Mouse (Mus musculus) heart, embryonic 10.5 days (tissue): ENCODE measurements around the gene Sox12. TPM values are rescaled to one million over a fixed set of nuclear protein-coding genes. Genes with fewer than 3 reads are reported as not detected.
A peak's percentile ranks its signal among the peaks of the same experiment; 100 is the strongest.

ENCODE experiments used
- DNase-seq: peaks from one replicate; pipeline ENCODE4 v3.0.0-alpha.2; 2017; ENCODE audit warnings: low spot score
- H3K27ac ChIP-seq: fragments of 300-500 bp; sonication (generic); 2 replicates; pipeline ENCODE4 v1.5.1; 2016; ENCODE audit warnings: mild to moderate bottlenecking
- H3K27me3 ChIP-seq: fragments of 300-500 bp; sonication (generic); 2 replicates; pipeline ENCODE4 v1.6.1; 2016; ENCODE audit warnings: mild to moderate bottlenecking; ENCODE audit not compliant: poor library complexity, insufficient read depth, severe bottlenecking
- H3K36me3 ChIP-seq: fragments of 300-500 bp; sonication (generic); 2 replicates; pipeline ENCODE4 v1.6.1; 2016; ENCODE audit warnings: mild to moderate bottlenecking, moderate library complexity
- H3K4me1 ChIP-seq: fragments of 300-500 bp; sonication (generic); 2 replicates; pipeline ENCODE4 v1.6.1; 2016; ENCODE audit warnings: mild to moderate bottlenecking
- H3K4me3 ChIP-seq: fragments of 300-500 bp; sonication (generic); 2 replicates; pipeline ENCODE4 v1.5.1; 2016; ENCODE audit warnings: mild to moderate bottlenecking, moderate library complexity
- H3K9me3 ChIP-seq: fragments of 300-500 bp; sonication (generic); 2 replicates; pipeline ENCODE4 v1.6.1; 2016; ENCODE audit warnings: mild to moderate bottlenecking, moderate library complexity
- WGBS: fragments of 180-500 bp; shearing (Covaris S2); methylation state at CpG from one replicate; pipeline ENCODE4 v1.1.7; 2016; 5-methylcytosine and 5-hydroxymethylcytosine counted together
- polyA plus RNA-seq: library from polyadenylated mRNA; unstranded; fragments of >200 nt; fragmentation: Nextera tagmentation; extraction: Ambion mirVana; gene quantifications from 2 replicates; pipeline ENCODE4 v1.2.1, GENCODE M21; 2016

Sox12 gene
- polyA plus RNA-seq, 1 experiment from 2014 or later = 10.5 TPM

GRCm38 (mm10) chr2:152415287-152415686, 17.4 kb upstream of the Sox12 start, which contains the start of gene 6820408C15Rik:
6820408C15Rik (plus strand) TSS chr2:152415587.
- peak within 1 kb of the TSS; percentile 97 for H3K4me3 ChIP-seq
- H3K27me3 ChIP-seq = no peaks in the 10 kb centered on the region
- peak within 1 kb of the TSS; percentile 100 for H3K27ac ChIP-seq
- H3K36me3 ChIP-seq = peaks cover 3% of the 10 kb centered on the region; the same call in 1 of the 2 replicates
- H3K9me3 ChIP-seq = peaks cover 4% of the 10 kb centered on the region; the same call in 1 of the 2 replicates
- DNase-seq = no peak
- H3K4me1 ChIP-seq = peaks cover 22% of the 10 kb centered on the region
- 25% methylated on average over 4 of the region's 4 CpGs for WGBS

- peak within 1 kb of the TSS; percentile 97 for H3K4me3 ChIP-seq
- peaks cover 3% of the 10 kb centered on the region; the same call in 1 of the 2 replicates for H3K36me3 ChIP-seq
- WGBS = under 1% methylated on average over 65 of the region's 65 CpGs
- H3K27me3 ChIP-seq = no peaks in the 10 kb centered on the region
- peaks cover 28% of the 10 kb centered on the region for H3K4me1 ChIP-seq
- H3K9me3 ChIP-seq = peaks cover 4% of the 10 kb centered on the region; the same call in 1 of the 2 replicates
- peak within 1 kb of the TSS; percentile 100 for H3K27ac ChIP-seq
- DNase-seq = peak; percentile 96
Measured at GRCm38 (mm10) chr2:152414591-152415165, 16.8 kb upstream of the Sox12 start, which contains the start of gene Zcchc3. Zcchc3 (minus strand) TSS chr2:152415027.

- WGBS = under 1% methylated on average over 86 of the region's 86 CpGs
Measured at GRCm38 (mm10) chr2:152413765-152414584, 16.1 kb upstream of the Sox12 start.

GRCm38 (mm10) chr2:152413158-152413764, 15.4 kb upstream of the Sox12 start:
- H3K4me3 ChIP-seq = peak overlapping the region; percentile 97
- peaks cover 4% of the 10 kb centered on the region; the same call in 1 of the 2 replicates for H3K9me3 ChIP-seq
- peaks cover 3% of the 10 kb centered on the region; the same call in 1 of the 2 replicates for H3K36me3 ChIP-seq
- no peak for DNase-seq
- H3K4me1 ChIP-seq = peaks cover 34% of the 10 kb centered on the region
- no peaks in the 10 kb centered on the region for H3K27me3 ChIP-seq
- H3K27ac ChIP-seq = peak overlapping the region; percentile 100
- WGBS = 2% methylated on average over 21 of the region's 21 CpGs

More at GRCm38 (mm10) chr2:152413765-152414584, 16.1 kb upstream of the Sox12 start:
- peaks cover 34% of the 10 kb centered on the region for H3K4me1 ChIP-seq
- H3K27ac ChIP-seq = peak overlapping the region; percentile 100
- H3K4me3 ChIP-seq = peak overlapping the region; percentile 97
- H3K36me3 ChIP-seq = peaks cover 3% of the 10 kb centered on the region; the same call in 1 of the 2 replicates
- DNase-seq = peak; percentile 86
- H3K9me3 ChIP-seq = peaks cover 4% of the 10 kb centered on the region; the same call in 1 of the 2 replicates
- H3K27me3 ChIP-seq = no peaks in the 10 kb centered on the region

GRCm38 (mm10) chr2:152412526-152413157, 14.8 kb upstream of the Sox12 start:
- H3K4me1 ChIP-seq = peaks cover 34% of the 10 kb centered on the region
- H3K36me3 ChIP-seq = peaks cover 3% of the 10 kb centered on the region; the same call in 1 of the 2 replicates
- peak overlapping the region; percentile 97 for H3K4me3 ChIP-seq
- 3% methylated on average over 15 of the region's 15 CpGs for WGBS
- no peak for DNase-seq
- no peaks in the 10 kb centered on the region for H3K27me3 ChIP-seq
- H3K9me3 ChIP-seq = peaks cover 4% of the 10 kb centered on the region; the same call in 1 of the 2 replicates
- peak overlapping the region; percentile 100 for H3K27ac ChIP-seq

- Histone ChIP-seq H3K27me3 (no peaks in the 10 kb centered on the region), H3K9me3 (peaks cover 4% of the 10 kb centered on the region; the same call in 1 of the 2 replicates), H3K4me3 (peak overlapping the region; percentile 97), H3K27ac (peak overlapping the region; percentile 100), H3K4me1 (peaks cover 38% of the 10 kb centered on the region), H3K36me3 (peaks cover 3% of the 10 kb centered on the region; the same call in 1 of the 2 replicates)
- no peak for DNase-seq
- WGBS = 3% methylated on average over 7 of the region's 7 CpGs
Measured at GRCm38 (mm10) chr2:152411471-152411870, 13.6 kb upstream of the Sox12 start.

GRCm38 (mm10) chr2:152410971-152411371, 13.1 kb upstream of the Sox12 start:
- H3K27me3 ChIP-seq = no peaks in the 10 kb centered on the region
- peak; percentile 96 for DNase-seq
- WGBS = 0% methylated on average over 15 of the region's 15 CpGs
- H3K4me1 ChIP-seq = peaks cover 40% of the 10 kb centered on the region
- peak overlapping the region; percentile 100 for H3K27ac ChIP-seq
- peak overlapping the region; percentile 97 for H3K4me3 ChIP-seq
- H3K36me3 ChIP-seq = peaks cover 3% of the 10 kb centered on the region; the same call in 1 of the 2 replicates
- no peaks in the 10 kb centered on the region; the same call in 1 of the 2 replicates for H3K9me3 ChIP-seq

- Histone ChIP-seq H3K27ac (peak overlapping the region; percentile 100), H3K4me3 (no peak overlapping the region), H3K4me1 (peaks cover 43% of the 10 kb centered on the region), H3K9me3 (no peaks in the 10 kb centered on the region), H3K27me3 (no peaks in the 10 kb centered on the region), H3K36me3 (peaks cover 3% of the 10 kb centered on the region; the same call in 1 of the 2 replicates)
- no peak for DNase-seq
- 71% methylated on average over 6 of the region's 6 CpGs for WGBS
Measured at GRCm38 (mm10) chr2:152409781-152410180, 11.9 kb upstream of the Sox12 start.

GRCm38 (mm10) chr2:152406126-152406525, 8.3 kb upstream of the Sox12 start:
- Histone ChIP-seq H3K27ac (peak overlapping the region; percentile 84), H3K9me3 (no peaks in the 10 kb centered on the region), H3K4me1 (peaks cover 35% of the 10 kb centered on the region), H3K27me3 (no peaks in the 10 kb centered on the region), H3K4me3 (peak overlapping the region; percentile 51), H3K36me3 (no peaks in the 10 kb centered on the region)
- whole genome bisulfite sequencing = under 1% methylated on average over 19 of the region's 19 CpGs
- peak; percentile 99 for DNase-seq

- DNase-seq = no peak
- H3K4me1 ChIP-seq = peaks cover 41% of the 10 kb centered on the region
- no peaks in the 10 kb centered on the region for H3K27me3 ChIP-seq
- H3K27ac ChIP-seq = peak overlapping the region; percentile 99
- H3K4me3 ChIP-seq = peak overlapping the region; percentile 91
- under 1% methylated on average over 13 of the region's 13 CpGs for WGBS
- 0 out of 2 replicates have a peak, but pooled peaks cover 7% of the 10 kb centered on the region for H3K36me3 ChIP-seq
- no peaks in the 10 kb centered on the region for H3K9me3 ChIP-seq
Measured at GRCm38 (mm10) chr2:152399122-152399542, 1.3 kb upstream of the Sox12 start.

- 0 out of 2 replicates have a peak, but pooled peaks cover 7% of the 10 kb centered on the region for H3K36me3 ChIP-seq
- H3K4me1 ChIP-seq = peaks cover 45% of the 10 kb centered on the region
- H3K9me3 ChIP-seq = no peaks in the 10 kb centered on the region
- under 1% methylated on average over 38 of the region's 38 CpGs for WGBS
- DNase-seq = peak; percentile 99
- peak overlapping the region; percentile 99 for H3K27ac ChIP-seq
- H3K27me3 ChIP-seq = no peaks in the 10 kb centered on the region
- peak overlapping the region; percentile 91 for H3K4me3 ChIP-seq
Measured at GRCm38 (mm10) chr2:152398691-152399090, 828 bp upstream of the Sox12 start.
